Mouse (Mus musculus): ENCODE results near the gene Hectd1.

The Hectd1 gene

DNA sequence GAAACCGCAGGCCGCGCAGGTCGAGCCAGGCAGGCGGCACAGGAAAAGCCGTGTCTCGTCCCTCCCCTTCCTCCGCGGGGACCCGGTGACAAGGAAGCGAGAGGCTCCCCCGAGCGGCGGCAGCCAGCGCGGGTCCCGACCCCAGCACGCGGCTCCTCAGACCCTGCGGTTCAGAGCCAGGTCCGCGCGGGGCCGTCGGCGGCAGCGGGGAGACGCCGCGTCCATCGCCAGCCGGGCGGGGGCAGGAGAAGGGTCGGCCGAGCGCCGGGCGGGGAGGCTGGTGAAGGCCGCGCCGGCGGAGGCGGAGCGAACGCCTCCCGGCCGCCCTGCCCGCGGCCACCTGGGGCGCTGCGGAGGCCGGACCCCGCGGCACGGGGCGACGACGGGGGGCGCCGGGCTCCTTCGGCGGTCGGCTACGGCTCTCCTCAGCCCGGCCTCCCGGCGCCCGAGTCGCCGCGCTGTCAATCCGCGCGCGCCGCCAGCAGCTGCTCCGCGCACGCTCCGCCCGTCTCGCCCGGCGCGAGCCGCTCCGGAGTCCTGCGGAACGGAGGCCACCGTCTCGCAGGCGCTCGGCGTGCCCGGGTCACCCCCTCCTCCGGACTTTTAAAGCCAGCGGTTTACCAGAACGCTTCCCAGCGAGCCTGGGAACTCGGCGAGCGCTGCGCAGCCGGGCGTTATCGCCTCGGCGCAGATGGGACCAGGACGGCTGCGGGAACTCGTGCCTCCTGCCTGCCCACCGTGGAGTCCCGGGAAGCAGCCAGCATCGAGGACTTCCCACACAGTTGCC is at the start of gene Hectd1:
Hectd1 (minus strand) TSS at position 247 of the 787 bp plus-strand sequence.
- no peak for DNase-seq (ENCODE audit: low read depth, low spot score)

DNA sequence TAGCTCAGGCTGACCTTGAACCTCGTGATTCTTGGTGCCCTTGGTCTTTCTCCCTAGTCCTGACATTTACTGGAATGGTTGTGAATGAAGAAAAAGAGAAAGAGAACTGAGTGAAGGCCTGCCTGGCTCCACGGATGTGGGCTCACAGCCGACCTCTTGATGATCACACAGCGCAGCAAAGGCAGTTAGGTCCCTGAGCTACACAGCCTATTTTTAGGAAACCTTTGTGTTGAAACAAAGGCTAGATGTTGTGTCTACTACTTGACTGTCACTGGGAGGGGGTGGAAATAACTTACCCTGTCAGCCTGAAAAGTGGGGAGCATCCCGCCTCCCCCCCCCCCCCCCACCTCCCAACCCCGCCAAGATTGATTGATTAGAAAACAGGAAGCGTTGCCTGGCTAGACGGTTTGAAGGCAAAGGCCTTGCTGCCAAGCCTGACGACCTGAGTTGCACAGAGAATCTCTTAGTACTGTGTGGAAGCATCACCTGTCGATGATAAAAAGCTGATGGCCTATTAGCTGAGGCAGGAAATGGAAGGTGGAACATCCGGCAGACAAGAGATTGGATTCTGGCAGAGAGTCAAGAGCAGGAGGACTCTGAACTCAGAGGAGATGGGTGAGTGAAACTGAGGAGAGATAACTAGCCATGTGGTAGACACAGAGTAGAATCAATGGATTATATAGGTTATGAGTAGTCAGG is 42.3 kb upstream of the Hectd1 start:
- no peak for DNase-seq (ENCODE audit: low read depth, low spot score)

DNA sequence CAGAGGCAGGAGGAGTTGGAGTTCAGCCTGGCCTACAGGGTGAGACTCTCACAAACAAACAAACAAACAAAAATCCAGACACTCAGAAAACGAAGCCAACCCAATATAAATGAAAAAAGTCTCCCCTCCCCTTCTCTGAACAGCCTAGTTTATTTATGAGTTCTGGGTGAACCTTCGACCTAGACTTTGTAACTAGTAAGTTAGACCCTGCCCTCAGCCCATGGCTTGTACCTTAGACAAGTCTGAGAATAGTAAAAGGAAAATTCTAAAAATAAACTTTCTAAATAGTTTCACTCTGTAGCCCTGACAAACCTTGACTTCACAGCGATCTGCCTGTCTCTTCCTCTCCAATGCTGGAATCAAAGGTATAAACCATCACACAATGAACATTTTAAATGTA is 40.2 kb upstream of the Hectd1 start:
- no peak for DNase-seq (ENCODE audit: low read depth, low spot score)

DNA sequence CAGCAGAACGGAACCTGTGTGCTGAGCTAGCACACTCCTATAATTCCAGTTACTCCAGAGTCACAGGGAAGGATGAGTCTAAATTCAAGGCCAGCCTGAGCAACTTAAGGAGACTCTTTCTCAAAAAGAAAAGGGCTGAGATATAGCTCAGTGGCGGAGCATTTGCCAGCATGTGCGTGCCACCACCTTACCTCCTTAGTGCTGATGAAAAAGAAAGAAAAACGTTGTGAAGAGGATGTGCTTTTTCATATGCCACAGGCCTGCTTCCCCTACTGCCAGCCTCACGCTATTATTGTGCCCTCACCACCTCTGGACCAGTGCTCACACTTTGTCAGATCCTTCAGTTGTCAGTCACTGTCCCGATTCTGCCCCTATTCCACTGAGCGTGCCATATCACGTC is 37.7 kb upstream of the Hectd1 start:
- no peak for DNase-seq (ENCODE audit: low read depth, low spot score)

DNA sequence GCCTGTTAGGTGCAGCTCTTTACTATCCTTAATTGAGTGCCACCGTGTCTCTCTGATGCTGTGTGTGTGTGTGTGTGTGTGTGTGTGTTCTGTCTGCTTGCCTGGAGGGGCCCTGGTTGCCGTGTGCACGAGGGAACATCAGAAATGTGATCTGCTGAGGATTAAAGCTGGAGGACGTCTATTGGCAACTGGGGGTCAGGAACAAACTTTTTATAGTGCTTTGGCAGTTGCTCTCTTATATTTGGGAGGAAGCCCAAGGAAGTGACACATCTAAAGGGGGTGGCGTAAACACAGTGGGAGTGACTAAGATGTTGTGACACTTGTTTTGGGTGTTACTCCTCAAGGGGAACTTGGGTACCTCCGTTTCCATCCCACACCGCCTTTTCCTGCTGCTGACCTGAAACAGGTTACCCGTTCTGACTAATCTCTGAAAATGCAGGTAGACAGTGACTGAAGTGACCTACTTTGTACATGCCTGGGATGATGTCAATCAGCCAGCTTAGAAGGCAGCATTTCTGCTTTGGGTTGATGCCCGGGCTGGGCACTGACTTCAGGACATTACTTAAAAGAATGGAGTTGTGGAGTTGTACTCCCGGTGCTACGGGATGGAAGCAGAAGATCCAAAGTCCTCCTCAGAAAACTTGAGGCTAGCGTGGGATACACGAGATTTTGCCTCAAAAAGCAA is 37.0 kb upstream of the Hectd1 start:
- no peak for DNase-seq (ENCODE audit: low read depth, low spot score)

DNA sequence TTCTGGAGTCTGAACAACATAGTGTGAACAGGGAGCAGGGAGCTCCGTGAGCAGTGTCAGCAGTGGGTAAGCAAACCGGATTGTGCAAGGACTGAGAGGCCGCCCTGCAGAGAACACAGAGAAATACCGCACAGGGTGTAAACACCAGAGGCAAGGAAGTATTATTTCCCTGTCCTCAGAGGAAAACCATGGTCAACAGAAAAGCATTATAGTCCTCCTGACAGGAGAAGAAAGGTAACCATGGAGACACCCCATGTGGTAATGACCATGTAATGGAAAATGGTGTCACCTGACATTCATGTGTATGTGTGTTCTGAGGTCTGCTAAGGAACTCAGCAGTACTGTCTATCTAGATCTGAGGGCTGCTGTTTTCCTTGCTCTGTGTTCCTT is 36.4 kb upstream of the Hectd1 start:
- DNase-seq (ENCODE audit: low read depth, low spot score) = no peak

DNA sequence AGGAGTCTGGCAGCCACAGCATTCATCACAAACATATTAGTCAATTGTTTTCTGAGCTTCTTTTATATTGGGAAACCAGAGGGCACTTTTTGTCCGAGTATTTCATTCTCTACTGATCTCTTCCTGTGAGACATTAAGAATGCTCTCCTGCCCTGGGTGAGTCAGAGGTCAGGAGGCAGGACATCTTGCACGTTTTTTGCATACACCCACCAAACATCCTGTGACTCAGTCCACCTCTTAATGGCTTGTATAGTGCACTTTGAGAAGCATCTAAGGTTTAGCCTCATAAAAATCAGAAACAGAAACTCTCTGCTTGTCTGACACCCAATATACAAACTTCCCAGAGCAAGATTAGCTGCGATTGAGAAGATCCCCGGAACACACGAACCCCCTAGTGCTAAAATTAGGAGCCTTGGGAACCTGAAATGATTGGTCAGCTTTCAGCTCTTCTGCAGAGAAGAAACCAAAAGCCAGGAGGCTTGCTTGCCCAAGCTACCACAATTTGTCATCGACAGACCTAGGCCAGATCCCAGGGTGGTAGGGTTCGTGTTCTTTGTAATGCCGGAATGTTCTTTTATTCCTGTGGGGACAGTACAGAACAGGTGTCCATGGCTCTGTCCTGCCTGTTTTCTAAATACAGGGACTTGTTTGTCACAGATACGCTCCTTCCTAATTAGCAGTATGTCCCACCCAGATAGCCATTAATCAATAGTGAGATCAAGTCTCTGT is 35.9 kb upstream of the Hectd1 start:
- no peak for DNase-seq (ENCODE audit: low read depth, low spot score)

DNA sequence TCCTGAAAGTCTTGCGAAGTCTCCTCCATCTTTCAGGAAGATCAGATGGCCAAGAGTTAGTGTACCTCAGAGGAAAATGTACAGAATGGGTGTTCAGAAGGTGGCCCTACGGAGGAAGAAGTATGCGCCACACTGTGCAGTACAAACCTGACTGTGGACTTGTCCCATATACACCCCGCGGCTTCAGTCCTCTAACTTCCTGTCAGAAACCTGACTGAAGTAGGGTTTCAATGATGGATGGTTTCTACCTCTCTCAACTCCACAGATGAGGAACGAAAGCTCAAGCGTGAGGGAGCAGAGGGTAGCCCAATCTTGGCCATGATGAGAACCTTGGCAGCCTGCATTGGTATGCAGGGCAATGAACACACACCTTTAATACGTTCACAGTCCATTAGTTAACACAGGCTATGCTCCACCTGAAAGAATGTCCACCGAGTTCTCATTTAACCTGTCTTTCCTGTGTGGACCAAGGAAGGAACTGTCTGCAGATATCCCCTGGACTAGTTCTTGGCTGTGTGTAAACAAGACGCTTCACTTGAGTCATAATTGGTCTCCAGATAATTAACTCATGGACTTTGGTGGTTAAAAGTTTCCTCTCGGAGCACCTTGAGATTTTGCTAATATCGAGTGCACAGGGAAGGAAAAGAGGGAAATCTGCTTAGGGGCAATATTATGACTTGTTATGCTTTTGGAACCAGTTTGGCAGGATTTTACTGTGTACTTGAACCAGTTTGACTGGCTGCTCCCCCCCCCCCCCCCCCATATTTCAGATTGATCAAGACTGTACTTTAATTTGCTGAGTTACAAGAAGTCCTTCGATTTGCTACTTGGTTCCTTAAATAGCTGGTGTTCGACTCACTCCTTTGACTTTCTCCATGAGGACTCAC is 34.0 kb upstream of the Hectd1 start:
- DNase-seq (ENCODE audit: low read depth, low spot score) = no peak

DNA sequence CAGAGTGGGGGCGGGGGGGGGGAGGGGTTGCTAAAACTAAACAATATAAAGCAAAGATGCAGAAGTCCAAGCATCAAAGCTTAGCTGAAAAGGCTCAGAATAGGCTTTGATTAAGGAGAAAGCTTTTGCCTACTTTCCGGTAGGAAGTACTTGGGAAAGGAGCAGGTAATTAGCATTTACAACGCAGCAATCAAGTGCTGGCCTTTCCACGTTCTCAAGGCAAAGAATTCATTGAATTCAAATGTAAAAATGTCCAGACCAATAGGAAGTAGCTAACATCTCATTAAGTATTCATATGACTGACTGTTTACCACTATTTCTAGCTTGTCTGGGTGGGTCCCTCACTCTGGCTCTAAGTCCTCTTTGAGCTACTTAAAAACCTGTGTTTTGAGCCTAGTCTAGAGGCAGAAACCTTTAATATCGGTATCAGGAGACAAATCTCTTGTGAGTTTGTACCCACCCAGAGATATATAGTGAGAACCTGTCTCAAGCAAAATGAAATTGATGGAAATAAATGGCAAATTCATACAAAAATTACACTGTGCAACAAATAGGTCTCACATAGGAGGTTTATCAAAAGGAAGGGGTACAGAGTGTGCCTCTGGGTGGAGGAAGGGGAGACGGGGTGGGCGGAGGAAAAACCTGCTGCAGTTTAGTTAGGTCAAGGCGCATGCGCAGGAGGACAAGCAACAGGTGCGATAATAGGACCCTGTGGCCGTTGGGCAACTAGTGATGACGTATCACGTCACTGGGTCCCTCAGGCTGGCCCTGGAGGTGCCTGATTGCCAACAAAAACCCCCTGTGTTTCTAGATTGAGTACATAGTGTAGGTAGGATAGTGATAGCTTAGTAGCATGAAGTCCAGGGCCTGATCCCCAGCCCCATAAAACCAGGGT is 29.0 kb upstream of the Hectd1 start:
- no peak for DNase-seq (ENCODE audit: low read depth, low spot score)

DNA sequence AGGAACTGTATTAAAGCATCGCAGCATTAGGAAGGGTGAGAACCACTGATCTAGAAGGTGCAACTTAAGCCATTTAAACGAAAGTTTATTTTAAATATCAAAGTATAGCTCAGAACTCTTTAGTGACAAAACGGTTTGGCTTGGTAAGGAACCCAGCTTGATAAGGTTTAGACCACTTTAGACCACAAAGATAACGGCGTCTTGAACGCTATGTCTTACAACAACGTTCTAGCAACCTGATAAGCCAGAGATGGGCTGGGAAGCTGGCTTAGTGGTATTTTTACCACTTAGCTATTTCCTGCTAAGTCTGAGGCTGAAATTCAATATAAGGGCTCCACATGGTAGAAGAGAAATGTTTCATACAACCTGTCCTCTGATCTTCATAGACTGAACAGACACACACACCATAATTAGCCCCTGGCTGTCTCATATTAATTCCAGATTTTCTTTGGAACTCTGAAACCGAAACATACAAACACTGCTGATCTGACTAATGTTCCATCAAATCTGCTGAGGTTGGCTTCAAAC is 27.5 kb upstream of the Hectd1 start:
- DNase-seq (ENCODE audit: low read depth, low spot score) = no peak

DNA sequence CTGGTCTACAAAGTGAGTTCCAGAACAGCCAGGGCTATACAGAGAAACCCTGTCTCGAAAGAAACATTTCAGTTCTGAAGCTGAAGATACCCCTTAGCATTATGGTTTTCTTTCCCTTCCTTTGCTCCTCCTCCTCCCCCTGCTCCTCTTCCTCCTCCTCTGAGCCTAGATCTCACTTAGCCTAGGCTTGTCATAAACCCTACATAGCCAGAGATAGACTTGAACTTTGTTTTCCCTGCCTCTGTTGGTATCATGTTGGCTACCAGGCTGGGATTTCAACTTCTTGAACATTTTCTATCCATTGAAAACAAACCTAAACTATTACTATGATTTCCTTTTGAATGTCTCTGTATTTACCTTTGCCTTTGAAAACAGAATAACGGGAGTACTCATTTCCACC is 26.5 kb upstream of the Hectd1 start:
- no peak for DNase-seq (ENCODE audit: low read depth, low spot score)

DNA sequence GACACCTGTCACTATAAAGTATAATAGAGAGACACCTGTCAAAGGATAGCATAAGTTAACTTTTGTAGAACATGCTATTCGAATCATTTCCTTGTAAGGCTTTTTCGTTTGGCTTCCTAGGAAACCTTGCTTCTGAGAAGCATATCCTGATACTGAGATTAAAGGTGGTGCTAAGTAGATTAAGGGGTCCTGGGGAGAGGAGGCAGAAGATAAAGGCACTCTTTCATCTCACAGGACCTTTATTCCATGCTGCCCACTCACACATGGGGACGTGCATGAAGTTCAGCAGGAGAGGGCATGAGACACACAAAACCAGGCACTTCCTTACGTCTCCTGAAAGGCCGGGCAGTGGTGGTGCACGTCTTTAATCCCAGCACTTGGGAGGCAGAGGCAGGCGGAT is 26.1 kb upstream of the Hectd1 start:
- DNase-seq (ENCODE audit: low read depth, low spot score) = no peak

DNA sequence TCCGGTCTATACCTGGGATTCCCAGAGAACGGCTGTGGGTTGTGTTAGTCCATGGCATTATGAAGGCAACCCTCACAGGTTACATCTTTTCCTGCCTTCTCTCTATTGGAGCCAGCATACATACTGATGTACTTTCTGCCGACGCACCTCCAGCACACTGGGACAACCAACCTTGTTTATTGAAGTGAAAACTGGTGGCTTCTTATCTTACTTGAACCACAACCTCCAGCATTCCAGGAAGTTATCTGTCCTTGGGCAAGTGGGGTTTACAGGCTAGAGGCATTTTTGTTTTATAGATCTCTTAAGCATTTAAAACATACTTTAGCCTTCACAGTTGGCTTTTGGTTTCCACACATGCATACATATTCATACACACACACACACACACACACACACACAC is 22.3 kb upstream of the Hectd1 start:
- DNase-seq (ENCODE audit: low read depth, low spot score) = no peak

DNA sequence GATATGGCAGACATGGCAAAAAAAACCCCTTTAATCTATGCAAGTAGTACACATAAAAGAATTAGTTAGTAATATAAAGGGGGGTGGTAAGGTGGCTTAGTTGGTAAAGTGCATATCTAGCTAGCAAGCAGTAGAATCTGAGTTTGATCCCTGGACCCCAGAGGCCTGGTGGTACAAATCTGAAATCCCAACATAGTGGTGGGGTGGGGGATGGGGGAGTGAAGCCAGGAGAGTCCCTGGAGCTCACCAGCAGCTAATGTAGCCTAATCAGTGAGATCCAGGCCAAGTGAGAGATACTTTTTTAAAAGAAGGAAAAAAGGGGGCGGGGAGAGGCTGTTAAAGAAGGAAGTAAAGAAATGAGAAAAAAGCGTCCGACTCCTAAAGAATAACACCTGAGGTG is 21.8 kb upstream of the Hectd1 start:
- DNase-seq (ENCODE audit: low read depth, low spot score) = no peak

DNA sequence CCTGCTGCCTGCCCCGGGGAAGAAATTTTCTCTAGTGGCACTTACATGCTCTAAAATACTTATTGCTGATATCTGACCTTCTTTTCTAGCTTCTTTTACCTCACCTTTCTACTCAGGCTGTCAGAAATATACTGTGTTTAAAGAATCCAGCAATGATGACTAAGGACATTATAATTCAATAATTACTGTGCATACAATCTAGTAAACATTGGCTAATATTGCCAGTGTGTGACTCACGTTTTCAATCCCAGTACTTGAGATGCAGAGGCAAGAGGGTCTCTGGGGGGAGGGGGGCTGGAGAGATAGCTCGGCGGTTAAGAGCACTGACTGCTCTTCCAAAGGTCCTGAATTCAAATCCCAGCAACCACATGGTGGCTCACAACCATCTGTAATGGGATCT is 21.0 kb upstream of the Hectd1 start:
- DNase-seq (ENCODE audit: low read depth, low spot score) = no peak

DNA sequence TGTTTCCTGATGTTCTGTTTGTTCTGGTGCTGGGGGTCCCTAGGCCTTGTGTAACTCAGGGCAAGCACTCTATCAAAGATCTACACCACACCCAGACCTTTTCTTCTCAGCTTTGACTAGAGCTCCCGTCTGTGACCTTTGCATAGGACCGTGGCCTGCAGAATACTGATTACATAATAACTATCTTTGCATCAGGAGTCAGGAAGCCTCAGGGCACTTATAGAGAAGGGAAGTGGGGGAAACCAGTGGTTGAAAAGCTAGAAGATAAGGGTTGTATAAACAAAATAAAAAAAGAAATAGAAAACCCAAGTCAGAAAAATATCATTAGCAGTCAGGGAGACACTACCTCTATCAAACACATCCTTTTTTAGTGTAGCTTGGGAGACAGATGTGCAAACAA is 20.6 kb upstream of the Hectd1 start:
- no peak for DNase-seq (ENCODE audit: low read depth, low spot score)

DNA sequence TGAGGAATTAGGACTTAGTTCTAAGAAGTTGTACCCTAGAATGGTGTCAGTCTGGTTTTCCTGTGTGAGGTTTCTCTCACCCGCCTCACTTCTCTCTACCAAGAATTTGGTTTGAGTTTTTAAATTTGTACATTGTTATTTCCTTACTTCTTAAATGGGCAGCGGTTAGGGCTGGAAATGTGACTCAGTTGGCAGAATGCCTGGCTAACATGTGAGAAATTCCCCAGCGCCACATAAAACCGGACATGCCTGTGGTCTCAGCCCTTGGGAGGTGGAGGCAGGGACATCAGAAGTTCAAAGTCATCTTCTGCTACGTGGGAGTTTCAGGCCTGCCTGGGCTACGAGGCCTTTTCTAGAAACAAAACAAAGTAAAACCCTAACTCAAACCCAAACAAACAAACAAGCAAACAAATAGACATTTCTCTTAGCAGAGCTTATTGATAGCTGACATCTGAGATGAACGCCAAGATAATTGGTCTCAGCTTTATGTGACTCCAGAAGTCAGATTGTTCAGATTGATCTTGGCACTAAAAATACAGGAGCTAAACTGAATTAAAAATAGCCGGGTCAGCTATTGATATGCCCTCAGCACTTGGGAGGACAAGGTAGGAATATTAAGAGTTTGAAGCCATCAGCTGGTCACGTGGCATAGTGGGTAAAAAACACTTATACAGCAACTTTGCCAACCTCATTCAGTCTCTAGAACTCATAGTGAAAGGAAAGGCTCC is 18.8 kb upstream of the Hectd1 start:
- no peak for DNase-seq (ENCODE audit: low read depth, low spot score)

DNA sequence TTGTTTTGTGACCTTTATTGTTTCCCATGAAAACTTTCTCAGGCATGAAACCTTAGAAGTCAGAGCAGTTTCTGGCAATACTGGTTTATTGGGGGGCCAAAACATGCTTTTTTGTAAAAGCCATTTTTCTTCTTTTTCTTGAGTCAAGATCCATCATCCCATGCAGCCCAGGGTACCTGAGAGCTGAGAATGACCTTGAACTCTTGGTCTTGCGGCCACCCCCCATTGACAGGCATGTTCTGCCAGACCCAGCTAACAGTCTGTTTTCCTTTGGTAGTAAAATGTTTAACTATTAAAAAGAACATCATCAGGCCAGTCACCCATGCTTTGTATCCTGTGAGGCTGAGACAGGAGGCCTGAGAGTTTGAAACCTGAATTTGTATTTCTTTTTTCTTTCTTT is 15.9 kb upstream of the Hectd1 start:
- DNase-seq (ENCODE audit: low read depth, low spot score) = no peak

DNA sequence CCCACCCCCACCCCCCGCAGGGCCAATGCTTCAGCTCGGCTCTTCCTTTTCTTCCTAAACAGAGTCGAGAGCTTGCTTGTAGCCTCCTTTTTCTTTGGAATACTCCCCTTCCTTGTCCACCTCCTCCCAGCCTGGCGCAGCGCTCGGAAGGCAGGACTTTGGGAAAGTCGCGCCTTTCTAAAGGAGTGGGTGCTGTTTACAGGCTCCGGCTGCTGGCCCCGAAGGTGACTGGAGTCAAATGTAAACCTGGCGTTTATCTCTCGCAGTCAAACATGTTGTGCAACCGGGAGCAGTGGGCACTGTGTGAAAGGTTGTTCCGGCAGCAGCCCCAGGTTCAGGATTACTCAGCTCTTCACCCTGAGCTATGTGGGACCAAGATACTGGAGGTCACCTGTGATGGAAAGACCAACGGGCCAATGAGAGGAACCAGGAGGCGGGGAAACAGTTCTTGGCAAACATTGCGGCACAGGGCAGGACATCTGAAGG is 15.5 kb upstream of the Hectd1 start:
- no peak for DNase-seq (ENCODE audit: low read depth, low spot score)
